Mouse (Mus musculus): ENCODE results near the gene Naa25.
A peak's percentile ranks its signal among the peaks of the same experiment; 100 is the strongest.
"Not testable (repeated sequence)": the region's sequence is repeated elsewhere in the genome, so short reads cannot be mapped to it uniquely, and the experiment has no call there.

Gene Naa25

DNA sequence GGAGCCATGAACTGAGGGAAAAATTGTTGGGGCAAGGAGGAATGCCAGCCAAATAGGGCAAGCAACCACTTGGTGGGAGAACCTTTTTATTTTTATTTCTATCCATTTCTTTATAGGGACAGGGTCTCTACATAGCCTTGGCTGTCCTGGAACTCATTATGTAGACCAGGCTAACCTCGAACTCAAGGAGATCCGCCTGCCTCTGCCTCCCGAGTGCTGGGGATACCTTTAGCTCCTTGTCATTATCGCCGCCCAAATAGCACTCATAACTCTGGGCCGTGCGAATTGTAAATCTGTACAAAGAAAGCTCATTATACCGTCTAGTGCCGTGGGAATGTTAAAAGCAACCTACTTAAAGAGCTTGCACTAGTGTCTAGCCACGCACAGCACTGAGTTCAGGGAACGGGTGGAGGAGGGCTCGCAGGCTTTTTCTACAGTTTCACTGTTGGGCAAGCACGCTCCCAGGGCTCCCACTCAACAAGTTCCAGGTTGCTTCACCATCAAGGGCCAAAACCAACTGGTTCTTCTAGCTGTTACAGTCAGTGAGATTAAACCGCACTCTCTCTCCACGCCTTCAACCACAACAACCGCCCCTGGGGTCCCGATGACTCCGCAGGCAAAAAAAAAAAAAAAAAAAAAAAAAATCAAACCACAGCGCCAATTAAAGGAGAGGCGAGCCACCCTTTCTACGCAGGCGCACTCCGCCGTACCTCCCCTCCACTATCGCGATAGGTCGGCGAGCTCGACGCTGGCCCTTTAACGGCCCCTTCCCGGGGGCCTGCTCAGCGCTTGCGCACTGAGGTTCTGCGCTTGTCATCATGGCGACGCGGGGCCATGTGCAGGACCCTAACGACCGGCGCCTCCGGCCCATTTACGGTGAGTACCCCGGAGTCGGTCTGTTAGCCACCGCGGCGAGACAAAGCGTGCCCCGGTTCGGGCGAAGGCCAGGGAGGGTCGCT is at the start of gene Naa25:
TSS of gene Naa25 (plus strand) at position 750 of the 959 bp plus-strand sequence.
- DNase-seq (ENCODE audit: extremely low spot score): peak; percentile 91

DNA sequence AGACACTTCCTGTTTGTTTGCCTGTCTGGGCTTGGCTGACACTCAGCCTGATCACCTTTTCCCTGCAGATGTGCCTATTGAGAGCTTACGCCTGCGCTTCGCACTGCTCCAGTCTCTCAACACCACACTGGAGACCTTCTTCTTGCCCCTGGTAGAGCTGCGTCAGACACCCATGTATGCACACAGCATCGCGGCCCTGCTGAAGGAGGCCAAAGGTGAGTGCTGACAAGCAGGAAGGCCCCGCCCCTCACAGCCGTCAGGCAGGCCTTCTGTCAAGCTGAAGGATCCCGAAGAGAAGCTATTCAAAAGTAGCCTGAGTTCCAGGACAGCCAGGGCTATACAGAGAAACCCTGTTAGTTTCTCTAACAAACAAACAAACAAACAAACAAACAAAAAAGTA is 38.5 kb upstream of the Naa25 start:
- no peak for DNase-seq (ENCODE audit: extremely low spot score)

DNA sequence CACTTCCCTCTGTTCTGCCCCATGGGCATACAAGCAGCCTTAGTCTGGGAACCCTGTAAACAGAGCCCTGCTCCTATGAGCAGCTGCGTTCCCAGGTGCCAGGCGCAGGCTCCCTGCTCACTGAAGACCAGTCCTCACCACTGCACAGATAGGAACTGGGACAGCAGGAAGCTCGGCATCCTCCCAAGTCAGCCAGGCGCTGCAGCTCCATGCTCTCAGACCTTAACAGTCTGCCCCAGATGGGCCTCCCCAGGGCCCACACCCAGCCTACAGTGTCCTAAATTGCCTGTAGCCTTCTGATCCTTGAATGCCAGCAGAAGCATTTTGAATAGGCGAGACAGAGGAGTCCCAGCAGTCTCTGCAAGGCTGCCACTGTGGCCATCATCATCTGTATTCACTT is 36.0 kb upstream of the Naa25 start:
- no peak for DNase-seq (ENCODE audit: extremely low spot score)

DNA sequence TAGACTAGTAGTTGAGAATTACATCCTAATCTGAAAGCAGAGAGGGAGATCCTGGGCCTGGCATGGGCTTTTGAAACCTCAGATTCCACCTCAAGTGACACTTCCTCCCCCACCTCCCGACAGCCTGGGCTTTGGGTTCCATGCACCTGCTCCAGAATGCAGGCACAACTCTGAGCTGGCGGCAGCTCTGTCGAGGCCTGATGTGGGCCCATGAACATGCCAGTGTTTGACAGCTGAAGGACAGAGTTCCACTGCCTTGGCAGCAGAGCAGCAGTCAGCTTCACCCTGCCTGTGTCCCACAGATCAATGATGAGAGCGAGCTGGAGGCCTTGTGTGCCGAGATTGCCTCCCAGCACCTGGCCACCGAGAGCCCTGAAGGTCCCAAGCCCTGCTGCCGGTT is 34.3 kb upstream of the Naa25 start:
- no peak for DNase-seq (ENCODE audit: extremely low spot score)

DNA sequence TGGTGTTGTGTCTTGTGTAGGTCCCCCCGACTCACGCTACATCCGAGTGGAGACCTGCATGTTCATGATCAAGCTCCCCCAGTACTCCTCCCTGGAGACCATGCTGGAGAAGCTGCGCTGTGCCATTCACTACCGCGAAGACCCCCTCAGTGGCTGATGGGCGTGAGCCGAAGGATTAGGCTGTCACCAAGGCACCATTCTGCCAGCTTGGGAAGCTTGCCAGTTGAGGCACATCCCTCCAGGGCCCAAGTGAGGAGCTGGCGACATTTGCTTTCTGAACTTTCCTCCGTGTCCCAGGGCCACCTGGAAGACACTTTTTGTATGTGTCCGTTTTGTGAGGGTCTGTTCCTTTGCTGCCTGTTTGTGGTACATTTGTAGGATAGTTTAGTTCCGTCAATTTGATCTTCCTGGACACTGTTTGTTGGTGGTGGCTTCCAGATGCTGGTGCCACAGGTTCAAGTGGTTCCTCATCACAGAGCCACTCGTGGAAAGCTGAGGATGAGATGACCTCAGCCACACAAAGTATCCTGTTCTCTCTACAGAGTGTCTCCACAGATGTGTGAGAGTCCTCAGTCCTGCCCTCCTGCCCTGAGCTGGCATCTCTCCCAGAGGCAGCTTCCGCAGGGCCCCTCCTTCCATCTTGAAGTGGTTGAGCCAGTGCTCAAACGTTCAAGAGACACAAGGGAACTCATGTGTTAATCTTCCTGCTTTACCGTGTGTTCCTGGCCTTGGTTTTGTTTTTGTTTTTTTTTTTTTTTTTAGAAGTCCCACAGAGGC is 31.1 kb upstream of the Naa25 start:
- no peak for DNase-seq (ENCODE audit: extremely low spot score)

DNA sequence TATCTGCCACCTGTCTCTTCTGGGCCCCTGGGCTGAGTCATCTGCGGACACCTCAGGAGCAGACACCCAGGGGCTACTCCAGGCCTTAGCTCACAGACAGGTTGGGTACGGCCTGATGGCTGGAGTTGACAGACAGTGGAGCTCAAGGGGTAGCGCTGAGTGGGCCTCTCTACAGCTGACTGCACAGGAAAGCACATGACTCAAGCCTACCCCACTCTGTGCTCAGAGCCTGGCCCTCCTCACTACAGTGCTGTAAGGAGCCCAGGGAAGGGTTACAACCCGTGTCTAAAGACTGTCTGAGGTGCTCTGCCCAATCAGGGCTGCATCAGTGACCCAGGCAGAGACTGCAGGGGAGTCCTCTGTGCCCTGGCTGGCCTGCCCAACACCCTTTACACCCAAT is 30.5 kb upstream of the Naa25 start:
- no peak for DNase-seq (ENCODE audit: extremely low spot score)

DNA sequence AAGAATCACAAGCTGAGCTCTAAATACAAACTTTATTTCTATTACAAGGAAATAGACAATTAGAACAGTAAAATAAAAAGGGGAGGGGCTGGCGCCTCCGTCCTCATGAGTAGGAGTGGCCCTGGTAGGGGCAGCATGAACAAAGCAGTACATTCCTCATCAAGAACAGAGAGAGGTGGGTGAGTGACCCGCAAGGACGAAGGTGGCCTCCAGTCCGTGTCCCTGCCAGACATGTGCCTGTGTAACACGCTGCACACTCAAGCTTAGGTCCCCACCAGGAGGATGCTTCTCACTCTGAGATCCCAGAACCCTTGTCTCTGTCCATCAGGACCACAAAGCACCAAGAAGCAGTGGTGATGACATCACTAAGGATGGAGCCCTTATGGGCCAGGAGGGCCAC is 26.0 kb upstream of the Naa25 start:
- DNase-seq (ENCODE audit: extremely low spot score): no peak

DNA sequence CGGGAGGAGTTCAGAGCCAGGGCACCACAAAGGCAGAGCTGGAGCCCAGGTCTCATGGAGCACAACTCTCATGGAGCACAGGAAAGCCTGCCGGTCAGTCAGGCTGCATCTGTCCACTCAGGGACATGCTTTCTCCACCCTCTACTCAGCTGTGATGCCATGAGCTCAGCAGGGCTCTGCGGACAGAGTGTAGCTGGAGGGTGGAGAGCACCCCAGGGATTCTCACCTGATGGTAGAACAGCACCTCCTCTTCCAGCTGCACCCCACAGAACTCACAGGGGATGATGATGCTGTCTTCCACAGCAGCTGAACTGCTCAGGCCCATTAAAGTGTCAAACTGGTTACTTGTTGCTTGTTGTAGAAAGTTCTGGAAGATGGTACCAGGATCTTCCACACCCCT is 22.9 kb upstream of the Naa25 start:
- no peak for DNase-seq (ENCODE audit: extremely low spot score)

DNA sequence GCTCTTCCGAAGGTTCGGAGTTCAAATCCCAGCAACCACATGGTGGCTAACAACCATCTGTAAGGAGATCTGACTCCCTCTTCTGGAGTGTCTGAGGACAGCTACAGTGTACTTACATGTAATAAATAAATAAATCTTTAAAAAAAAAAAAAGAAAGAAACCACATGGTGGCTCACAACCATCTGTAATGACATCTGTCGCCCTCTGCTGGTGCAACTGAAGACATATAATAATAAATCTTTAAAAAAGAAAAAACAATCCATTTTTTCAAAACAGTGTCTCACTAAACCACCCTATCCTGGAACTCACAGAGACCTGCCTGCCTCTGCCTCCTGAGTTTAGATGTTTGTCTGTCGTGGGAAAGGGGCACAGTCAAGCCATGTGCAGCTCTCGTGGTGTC is 20.8 kb upstream of the Naa25 start:
- not testable (repeated sequence) for DNase-seq (ENCODE audit: extremely low spot score)

DNA sequence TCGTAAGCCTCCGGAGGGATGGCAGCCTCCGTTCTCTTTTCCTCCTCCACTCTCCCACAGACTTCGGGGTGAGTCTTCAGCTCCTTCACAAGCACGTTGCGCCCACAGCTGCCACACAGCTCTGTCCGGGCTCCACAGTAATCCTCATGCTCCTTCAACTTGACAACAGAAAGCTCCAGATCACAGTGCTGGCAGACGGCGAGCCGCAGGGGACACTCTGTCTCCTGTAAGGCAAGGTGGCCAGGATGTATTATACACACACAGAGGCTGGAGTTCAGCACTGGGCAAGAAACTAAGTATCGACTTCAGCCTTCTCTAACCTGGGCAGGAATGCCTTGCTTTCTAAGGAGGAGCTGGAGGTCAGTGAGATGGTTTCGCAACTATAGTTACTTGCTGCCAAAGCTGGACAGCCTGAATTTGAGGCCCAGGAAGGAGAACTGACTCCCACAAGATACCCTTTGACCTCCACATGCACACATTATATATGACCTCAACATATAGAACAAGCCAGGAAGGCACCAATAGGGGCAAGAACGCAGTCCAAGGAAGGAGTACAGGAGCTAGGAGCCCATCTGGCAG is 19.0 kb upstream of the Naa25 start:
- DNase-seq (ENCODE audit: extremely low spot score): no peak

DNA sequence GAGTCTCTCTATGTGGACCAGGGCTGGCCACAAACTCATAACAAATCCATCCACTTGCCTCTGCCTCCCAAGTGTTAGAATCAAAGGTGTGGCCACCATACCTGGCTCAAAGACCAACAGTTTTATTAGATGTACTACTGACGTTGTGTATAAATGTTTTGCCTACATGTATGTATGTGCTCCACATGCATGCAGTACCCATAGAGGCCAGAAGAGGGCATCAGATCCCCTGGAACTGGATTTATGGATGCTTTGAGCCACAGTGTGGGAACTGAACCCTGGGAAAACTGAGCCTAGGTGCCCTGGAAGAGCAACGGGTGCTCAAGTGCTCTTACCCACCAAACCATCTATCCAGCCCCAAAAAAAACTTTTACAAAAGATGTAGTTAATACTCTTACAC is 17.0 kb upstream of the Naa25 start:
- no peak for DNase-seq (ENCODE audit: extremely low spot score)

DNA sequence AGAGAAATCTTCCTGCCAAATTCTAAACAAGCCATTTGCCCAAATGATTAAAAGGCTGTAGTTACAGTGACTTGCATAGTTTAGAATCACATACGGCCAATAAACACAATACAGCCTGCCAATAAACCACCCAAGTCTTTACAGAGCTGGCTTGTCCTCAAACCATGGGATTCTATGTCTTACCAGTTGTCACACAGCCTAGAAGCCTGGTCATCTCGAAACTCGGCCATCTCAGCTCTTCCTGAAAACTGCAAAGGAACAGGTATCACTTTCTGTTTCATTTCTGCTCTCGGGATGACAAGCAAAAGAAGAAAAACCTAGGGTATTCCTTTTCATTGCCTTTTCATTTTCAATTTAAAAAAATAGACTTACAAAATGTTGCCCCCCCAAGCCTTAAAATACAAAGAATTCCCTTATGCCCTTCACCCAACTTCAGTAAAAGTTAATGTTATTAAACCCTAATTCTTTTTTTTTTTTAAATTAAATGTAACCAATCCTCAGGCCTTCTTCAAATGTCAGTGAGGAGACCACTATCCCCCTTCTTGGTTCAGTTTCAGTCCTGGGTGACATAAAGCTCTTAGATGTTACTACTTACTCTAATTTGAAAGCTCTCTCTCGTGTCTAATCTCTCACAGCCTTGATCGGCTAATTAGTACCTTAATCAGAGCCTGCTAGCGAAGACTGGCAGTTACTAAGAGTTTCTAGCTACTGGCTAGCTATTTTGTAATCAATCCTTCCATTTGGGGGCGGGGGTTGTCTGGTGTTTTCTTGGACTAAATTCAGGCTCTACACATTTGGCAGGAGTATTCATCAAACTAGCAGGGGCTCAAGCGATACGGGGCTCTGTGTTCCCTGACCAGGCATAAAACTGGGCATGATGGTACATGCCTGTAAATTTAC is 13.6 kb upstream of the Naa25 start:
- DNase-seq (ENCODE audit: extremely low spot score): no peak

DNA sequence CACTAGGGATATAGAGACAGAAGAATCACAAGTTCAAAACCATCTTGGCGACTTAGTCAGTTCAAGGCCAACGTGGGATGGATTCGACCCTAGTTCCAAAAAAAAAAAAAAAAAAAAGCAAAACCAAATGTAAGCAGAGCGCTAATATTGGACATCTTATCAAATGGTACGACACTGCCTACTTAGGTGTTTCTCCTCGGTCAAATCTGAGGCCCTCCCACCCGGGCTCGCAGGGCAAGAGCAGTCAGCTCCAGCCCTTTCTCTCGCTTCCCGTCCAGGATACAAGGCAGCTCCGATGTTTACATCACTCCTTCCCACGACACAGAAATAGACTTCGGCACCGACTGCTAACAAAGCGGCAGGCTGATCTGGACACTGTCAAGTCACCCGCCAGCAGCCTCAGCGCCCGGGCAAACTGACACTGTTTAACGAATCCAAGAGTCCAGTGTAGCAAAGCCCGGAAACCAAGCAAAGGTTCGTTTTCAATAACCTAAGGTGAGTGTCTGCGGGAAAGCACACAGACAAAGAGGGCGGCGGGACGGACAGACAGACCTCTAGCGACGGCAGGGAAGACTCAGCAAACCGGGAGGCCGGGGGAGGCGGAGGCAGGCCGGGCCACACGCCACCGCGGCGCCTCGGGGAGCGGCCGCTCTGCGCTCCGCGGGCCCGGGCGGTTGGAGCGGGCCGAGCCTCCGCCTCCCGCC is 12.8 kb upstream of the Naa25 start:
- DNase-seq (ENCODE audit: extremely low spot score): peak; percentile 68

DNA sequence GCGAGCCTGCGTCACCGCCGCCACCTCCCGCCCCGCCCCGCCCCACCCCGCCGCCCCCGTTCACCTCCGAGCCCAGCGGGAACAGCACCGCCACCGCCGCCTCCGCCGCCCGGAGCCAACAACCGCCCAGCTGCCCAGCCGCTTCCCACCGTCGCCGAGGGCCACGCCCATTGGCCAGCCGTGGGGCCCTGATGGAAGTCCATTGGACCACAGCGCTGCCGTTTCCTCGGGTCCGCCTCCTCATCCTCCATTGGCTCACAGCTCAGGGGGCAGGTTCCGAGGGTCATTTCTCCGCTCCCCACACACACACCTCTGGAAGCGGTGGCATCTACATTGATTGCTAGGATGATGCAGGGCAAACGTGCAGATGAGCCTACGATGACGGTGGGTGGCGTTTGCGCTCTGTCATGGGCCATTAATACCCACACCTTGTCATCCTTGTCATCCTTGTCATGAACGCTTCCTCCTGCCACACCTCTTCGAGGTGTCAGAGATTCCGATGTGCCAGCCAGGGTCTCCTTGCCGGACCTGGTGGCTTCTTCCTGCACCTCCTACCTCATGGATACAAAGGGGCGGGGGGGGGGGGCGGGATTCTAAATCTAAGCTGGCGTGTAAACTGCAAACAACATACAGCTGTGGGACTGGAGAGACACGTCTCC is 12.1 kb upstream of the Naa25 start, which contains the start of gene Trafd1:
TSS of gene Trafd1 (minus strand) at position 172 of the 659 bp plus-strand sequence.
- peak; percentile 91 for DNase-seq (ENCODE audit: extremely low spot score)

DNA sequence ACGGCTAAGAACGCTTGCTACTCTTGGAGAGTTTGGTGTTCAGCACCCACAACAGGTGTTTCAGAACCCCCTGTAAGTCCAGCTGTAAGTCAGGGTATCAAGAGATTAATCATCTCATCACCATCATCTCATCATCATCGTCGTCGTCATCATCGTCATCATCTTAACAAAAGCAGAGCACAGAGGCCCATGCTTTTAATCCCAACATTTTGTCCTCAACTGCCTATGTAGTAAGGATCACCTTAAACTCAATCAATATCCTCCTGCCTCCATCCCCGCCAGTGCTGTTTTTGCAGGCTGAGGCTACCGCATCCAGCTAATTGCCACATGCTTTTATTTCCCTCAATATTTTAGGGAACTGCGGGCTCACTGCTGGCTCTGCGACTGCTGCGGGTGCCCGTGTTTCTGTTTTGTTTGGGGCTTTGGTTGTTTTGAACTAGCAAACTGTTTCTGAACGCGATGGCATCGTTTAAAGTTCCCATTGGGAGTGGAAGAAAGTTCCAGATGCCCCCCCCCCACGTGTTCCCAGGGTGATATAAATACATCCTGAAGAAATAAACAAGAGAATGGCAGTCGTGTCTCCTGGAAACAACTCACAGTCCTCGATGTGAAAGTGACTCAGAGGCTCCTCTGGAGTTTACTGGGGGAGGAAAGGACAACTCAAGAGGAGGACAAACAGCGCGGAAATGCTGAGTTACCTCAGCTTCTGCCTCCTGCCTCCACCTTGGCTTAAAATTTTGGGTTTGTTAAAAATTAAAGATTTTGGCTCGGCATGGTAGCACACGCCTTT is 11.4 kb upstream of the Naa25 start:
- no peak for DNase-seq (ENCODE audit: extremely low spot score)

DNA sequence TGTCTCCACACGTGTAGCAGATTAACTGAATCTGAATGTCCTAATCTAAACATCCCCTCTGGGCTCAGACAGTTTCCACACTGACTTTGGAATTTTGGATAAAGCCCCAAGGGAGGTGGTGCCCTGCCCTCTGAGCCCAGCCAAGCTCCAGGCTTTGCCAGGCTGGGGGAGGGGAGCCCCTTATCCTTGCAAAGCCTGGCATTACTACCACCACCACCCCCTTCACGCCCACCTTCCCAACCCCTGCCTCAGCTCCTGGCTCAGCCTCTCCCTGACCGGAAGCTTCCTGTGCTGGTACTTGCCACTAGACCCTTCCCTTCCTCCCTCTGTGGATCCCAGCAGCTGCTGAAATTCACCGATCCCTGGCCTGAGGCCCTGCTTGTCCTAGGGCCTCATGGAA is 10.6 kb upstream of the Naa25 start:
- DNase-seq (ENCODE audit: extremely low spot score): no peak

DNA sequence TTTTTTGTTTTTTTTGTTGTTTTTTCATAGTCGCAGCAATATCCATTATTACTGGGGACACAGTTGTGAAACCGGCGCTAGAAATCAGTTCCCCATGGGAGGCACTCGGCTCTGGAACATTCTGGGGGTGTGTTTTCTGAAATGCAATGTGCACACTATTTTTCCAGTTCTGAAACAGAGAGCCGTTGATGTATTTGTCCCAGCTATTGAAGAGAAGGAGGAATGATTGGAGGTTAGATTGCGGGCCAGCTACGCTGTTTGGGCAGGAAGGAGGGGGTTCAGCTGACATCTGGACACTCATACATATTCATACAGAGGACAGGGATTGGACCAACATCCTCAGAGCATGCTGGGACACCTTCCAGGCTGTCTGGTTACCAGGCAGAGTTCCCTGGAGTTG is 8.6 kb upstream of the Naa25 start:
- no peak for DNase-seq (ENCODE audit: extremely low spot score)

DNA sequence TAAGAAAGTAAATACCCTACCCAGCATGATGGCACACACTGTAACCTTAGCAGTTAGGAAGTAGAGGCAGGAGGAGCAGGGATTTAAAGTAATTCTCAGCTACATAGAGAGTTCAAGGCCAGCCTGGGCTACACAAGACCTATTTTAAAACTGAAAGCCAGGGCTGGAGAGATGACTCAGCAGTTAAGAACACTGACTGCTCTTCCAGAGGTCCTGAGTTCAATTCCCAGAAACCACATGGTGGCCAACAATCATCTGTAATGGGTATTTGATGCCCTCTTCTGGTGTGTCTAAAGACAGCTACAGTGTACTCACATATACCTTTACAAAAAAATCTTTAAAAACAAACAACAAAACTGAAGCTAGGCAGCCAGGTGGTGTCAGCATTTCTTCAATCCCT is 8.0 kb upstream of the Naa25 start:
- no peak for DNase-seq (ENCODE audit: extremely low spot score)

DNA sequence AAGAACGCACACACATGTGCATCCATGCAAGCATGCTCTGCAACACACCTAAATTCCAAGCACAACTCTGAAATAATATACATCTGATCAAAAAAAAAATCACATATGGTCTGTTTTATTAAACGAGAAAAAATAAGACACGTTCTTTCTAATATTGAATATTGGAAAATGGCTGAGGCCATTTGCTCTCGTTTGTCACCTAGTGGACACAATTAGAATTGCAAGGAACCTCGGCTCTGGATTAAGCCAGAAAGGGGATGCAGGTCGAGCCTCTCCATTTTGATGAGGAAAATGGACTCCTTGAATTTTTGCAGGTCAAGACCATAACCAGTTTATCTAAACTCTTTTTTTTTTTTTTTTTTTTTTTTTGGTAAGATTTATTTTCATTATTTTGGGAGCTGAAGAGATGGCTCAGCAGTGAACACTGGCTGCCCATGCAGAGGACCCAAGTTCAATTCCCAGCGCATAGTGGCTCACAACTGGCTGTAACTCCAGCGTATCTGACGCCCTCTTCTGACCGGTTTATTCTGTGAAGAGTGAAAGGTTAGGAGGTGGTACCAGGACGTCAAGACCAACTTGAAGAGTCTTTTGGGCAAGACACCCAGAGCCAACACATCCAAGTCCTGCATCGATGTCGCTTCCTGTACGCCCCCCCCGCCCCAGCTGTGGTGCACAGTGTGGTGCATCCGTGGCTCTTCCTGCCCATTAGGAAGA is 4.9 kb upstream of the Naa25 start:
- peak; percentile 35 for DNase-seq (ENCODE audit: extremely low spot score)
